Mouse (Mus musculus) frontal cortex, postnatal 14 days (tissue): ENCODE measurements at regions not wholly inside any gene's neighbourhood (a gene's known extent, or its start where the extent isn't known, plus 50 kb on each side); places are given as distances from the start of the nearest gene placed in this dataset.

Experiments used
- DNase-seq, 2 experiments: peaks; one replicate each; pipeline ENCODE4 v3.0.0; 2022; ENCODE audit warnings: low spot score in 2 of 2

DNA sequence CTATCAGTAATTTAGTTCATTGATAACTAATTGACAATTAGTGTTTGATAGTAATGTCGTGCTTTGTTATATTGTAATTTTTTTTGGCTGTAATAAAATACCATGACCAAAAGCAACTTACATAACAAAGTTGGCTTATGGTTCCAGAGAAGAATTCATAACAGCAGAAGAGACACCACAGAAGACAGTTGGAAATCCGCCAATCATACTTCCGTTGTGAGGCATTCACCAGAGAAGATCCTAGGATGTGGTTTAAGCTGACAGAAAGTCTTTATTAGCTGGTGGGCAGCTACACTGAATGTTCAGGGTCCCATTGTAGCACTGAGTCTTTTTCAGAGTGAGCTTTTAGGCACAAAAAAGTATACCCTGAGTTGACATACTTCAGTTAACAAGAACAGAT lies 109.9 kb downstream of the Sec23a start:
- DNase-seq = no peak

DNA sequence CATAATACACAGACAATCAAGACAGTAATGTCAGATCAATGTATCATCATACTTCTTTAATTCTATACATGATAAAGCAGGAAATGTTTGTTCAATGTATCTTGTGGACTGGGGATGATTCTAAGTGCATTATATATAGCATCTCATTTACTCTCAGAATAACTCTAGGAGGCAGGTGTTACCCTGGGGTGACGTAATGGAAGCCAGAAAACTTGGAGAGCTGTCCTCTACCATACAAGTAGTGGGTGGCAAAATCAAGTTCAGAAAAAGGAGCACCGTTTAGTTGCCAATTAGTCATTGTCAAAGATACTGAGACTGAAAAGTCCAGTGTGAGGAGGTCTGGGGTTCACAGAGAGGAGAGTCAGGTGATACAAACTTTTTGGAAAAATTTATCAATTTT lies 136.0 kb downstream of the Sec23a start:
- no peak for DNase-seq

DNA sequence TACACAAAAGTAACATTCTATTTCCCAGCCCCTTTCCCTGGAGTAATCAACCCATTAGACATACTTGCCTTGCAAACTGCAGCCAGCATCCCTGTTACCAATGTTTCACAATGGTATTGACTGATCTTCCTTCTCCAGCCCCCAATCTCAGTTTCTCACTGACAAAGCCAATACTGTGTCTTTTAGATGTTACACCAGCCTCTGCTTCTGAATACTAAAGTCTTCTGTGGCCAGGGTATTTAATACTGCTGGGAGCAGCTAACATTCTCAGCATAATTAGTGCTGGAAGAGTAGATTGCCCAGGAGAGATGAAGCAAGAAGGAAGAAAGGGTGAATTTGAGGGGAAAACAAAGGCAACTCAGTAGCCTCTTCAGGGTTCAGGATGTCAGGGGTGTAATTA lies 139.4 kb downstream of the Sec23a start:
- no peak for DNase-seq

GRCm38 (mm10) chr12:58856498-58856897 lies 155.3 kb downstream of the Sec23a start:
- no peak for DNase-seq

DNA sequence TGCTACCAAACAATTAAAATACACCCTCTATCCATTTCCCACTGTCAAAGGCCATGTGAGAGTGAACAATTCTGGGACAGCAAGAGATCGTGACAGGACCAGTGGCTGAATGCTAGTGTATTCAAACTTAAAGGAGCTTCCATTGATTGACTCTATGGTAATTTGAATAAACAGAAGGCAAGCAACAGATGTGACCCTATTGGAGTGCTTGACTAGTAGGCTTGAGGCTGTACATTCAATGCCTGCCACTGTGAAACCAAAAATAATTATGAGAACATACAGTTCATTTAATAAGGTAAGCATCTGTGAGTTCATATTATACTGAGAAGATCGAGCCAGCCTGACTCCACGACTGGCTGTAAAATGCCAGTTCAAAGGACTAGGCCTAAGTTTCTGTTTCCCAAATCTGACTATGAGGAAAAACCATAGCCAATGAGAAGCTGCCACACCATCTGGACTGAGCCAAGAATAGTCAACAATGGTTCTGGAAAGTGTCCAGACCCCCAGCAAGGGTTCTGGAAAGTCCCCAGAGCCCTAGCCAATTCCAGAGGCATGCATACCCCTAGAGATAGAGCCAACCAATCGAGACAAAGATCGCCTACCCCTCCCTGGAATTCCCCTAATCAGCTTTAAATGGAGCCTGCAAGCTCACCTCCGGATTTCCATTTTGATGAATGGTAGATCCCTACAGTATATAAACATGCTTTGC lies 160.0 kb downstream of the Sec23a start:
- DNase-seq = no peak

DNA sequence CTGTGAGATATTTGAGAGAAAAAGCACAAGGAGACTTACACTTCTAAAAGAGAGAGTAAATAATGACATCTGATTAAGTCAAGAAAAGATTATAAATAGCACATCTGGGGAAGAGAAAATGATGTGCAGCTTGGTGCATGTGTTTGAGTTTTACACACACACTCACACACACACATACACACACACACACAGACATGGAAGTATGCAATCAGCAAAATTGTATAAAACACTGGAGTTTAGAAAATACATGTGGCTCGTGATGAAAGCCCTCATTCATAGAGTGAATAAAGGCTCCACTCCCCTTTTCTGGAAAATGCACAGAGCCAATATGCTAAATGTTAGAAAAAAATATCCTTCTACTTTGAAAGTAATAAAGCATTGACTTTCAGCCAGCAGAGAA lies 182.2 kb downstream of the Sec23a start:
- no peak for DNase-seq

GRCm38 (mm10) chr12:58827864-58828263 lies 184.0 kb downstream of the Sec23a start:
- DNase-seq = no peak

DNA sequence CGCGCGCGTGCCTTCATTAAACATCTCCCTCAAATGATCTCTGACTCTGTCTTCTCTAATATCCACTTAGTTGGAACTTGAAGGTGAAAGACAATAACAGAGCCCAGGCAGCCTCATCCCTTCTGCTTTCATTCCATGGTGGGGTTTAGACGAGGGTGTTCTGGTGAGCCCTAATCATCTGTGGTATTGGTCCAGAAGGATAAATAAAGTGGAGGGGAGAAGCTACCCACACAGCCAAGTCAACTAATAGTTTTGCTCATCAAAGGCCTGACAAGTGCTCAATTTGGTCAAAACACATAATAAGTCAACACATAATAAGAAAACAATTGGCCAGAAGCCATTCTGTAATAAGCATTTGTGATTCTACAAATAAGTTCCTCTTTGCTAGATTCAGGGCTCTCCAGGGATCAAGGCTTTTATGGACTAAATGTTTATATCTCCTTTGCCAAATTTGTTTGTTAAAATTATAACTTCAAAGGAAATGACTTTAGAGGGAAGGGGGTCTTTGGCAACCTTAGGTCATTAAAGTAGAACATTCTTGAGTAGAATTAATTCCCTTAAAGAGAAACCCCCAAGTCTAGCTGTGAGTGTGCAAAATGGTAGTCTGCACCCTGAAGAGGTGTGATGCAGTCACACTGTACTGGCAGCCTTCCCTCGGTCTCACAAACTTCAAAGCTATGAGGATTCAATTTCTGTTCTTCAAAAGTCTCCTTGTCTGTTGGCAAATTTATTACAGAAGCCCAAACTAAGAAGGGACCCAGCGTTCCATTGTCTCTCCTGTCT lies 186.5 kb downstream of the Sec23a start:
- no peak for DNase-seq

GRCm38 (mm10) chr12:58822971-58823370 lies 188.8 kb downstream of the Sec23a start:
- DNase-seq = no peak

DNA sequence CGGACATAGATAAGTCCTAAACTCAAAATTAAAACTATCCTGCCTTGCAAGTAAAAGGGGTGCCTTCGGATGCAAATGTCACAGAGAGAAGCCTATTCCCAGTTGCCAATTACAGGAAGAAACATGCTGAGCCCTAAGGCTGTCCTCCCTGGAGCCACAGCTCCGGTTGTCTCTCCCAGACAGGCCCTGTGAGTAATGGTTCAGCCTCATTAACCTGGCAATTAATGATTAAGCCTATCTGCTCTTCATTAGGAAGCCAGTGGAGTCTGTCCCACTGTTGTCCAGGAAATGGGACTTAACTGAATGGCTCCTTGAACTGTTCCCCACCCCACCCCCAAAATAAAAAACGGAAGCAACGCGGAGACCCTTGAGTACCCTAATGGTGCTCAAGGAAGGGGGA lies 207.7 kb downstream of the Sec23a start:
- no peak for DNase-seq

- peak; percentile 66 to 70 for DNase-seq
Measured at GRCm38 (mm10) chr12:58802410-58802809, 209.4 kb downstream of the Sec23a start.
